Mouse (Mus musculus) lung, embryonic 14.5 days (tissue): ENCODE results near the gene Cntnap2. TPM values are rescaled to one million over a fixed set of nuclear protein-coding genes. Genes with fewer than 3 reads are reported as not detected.
"Not testable (repeated sequence)": the region's sequence is repeated elsewhere in the genome, so short reads cannot be mapped to it uniquely, and the experiment has no call there.

ENCODE experiments used
- ATAC-seq: fragments of 200-750 bp; cut with Nextera tagmentation; 2 replicates; pipeline ENCODE4 v1.8.0; 2017; ENCODE audit warnings: mild to moderate bottlenecking, moderate TSS enrichment, moderate library complexity; ENCODE audit not compliant: insufficient read depth
- DNase-seq: peaks from one replicate; pipeline ENCODE4 v3.0.0-alpha.2; 2015
- H3K27ac ChIP-seq: fragments of 300-500 bp; sonication (generic); 2 replicates; pipeline ENCODE4 v1.5.1; 2014; ENCODE audit warnings: low read depth, mild to moderate bottlenecking, moderate library complexity
- H3K27me3 ChIP-seq: fragments of 300-500 bp; sonication (generic); 2 replicates; pipeline ENCODE4 v1.6.1; 2014; ENCODE audit warnings: low read length, control low read depth; ENCODE audit not compliant: insufficient read depth
- H3K36me3 ChIP-seq: fragments of 300-500 bp; sonication (generic); 2 replicates; pipeline ENCODE4 v1.6.1; 2014; ENCODE audit warnings: control low read depth; ENCODE audit not compliant: insufficient read depth
- H3K4me1 ChIP-seq: fragments of 300-500 bp; sonication (generic); 2 replicates; pipeline ENCODE4 v1.6.1; 2014; ENCODE audit warnings: antibody characterized with exemption, control low read depth; ENCODE audit not compliant: insufficient read depth
- H3K4me2 ChIP-seq: fragments of 300-500 bp; sonication (generic); 2 replicates; pipeline ENCODE4 v1.6.1; 2014; ENCODE audit warnings: mild to moderate bottlenecking
- H3K4me3 ChIP-seq: fragments of 300-500 bp; sonication (generic); 2 replicates; pipeline ENCODE4 v1.5.1; 2014; ENCODE audit warnings: low read depth, low read length
- H3K9ac ChIP-seq: fragments of 300-500 bp; sonication (generic); 2 replicates; pipeline ENCODE4 v1.6.1; 2014
- H3K9me3 ChIP-seq: fragments of 300-500 bp; sonication (generic); 2 replicates; pipeline ENCODE4 v1.6.1; 2016; ENCODE audit warnings: low read depth, low read length, control low read depth
- CTCF ChIP-seq: IDR thresholded peaks from 2 replicates; pipeline ENCODE4 v1.5.1; 2016; ENCODE audit warnings: antibody characterized with exemption, low read depth
- WGBS: fragments of 180-500 bp; shearing (Covaris S2); extraction: QIAGEN DNeasy Blood & Tissue Kit; methylation state at CpG from one replicate; pipeline ENCODE4 v1.1.7; 2014; 5-methylcytosine and 5-hydroxymethylcytosine counted together
- polyA plus RNA-seq: library from polyadenylated mRNA; unstranded; fragments of >200 nt; fragmentation: Nextera tagmentation; extraction: Ambion mirVana; gene quantifications from 2 replicates; pipeline ENCODE4 v1.2.1, GENCODE M21; 2014

Gene Cntnap2
- polyA plus RNA-seq, 1 experiment from 2014 or later: 1.0 TPM

- DNase-seq: peak; percentile 23
- Histone ChIP-seq H3K4me3 (no peak overlapping the region), H3K4me1 (no peaks in the 10 kb centered on the region), H3K27me3 (no peaks in the 10 kb centered on the region), H3K4me2 (no peak overlapping the region), H3K36me3 (no peaks in the 10 kb centered on the region), H3K27ac (no peak overlapping the region), H3K9me3 (no peaks in the 10 kb centered on the region), H3K9ac (no peak overlapping the region)
- TF ChIP-seq CTCF: no peak
- peak; percentile 31; the same call in 1 of the 2 replicates for ATAC-seq
- WGBS: 67% methylated on average over 8 of the region's 8 CpGs
Observed at GRCm38 (mm10) chr6:47272606-47273575, 2213.7 kb downstream of the Cntnap2 start.

DNA sequence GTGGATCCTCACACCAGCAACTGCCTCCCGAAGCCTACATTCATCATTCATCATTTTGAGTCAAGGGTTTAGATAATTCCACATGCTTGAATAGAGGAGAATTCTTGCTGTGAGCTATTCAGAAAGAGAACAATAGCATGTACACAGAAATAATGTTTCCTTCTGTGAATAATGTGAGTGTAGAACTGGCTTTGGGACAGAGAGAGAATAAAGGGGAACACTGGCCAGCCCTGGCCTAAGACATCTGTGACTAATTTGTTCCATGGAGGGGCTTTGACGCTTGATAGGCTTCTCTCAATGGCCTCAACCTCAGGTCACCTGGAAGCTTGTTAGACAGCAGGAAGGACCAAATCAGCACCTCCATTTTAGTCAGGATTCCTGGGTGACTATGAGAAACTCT, 2215.9 kb downstream of the Cntnap2 start:
- Histone ChIP-seq H3K4me1 (no peaks in the 10 kb centered on the region), H3K4me3 (no peak overlapping the region), H3K27ac (no peak overlapping the region), H3K9me3 (no peaks in the 10 kb centered on the region), H3K4me2 (no peak overlapping the region), H3K36me3 (no peaks in the 10 kb centered on the region), H3K9ac (no peak overlapping the region), H3K27me3 (no peaks in the 10 kb centered on the region)
- TF ChIP-seq CTCF: no peak
- DNase-seq (no peak), ATAC-seq (no peak)
- WGBS: 47% methylated on average over 2 of the region's 2 CpGs

GRCm38 (mm10) chr6:47279183-47279582, 2220.0 kb downstream of the Cntnap2 start:
- no peaks in the 10 kb centered on the region for H3K27me3 ChIP-seq
- H3K9ac ChIP-seq: no peak overlapping the region
- H3K4me3 ChIP-seq: no peak overlapping the region
- no peaks in the 10 kb centered on the region for H3K9me3 ChIP-seq
- 56% methylated on average over 1 of the region's 1 CpGs for WGBS
- DNase-seq: no peak
- no peaks in the 10 kb centered on the region for H3K4me1 ChIP-seq
- no peak for TF ChIP-seq CTCF
- H3K4me2 ChIP-seq: no peak overlapping the region
- H3K36me3 ChIP-seq: no peaks in the 10 kb centered on the region
- no peak for ATAC-seq
- H3K27ac ChIP-seq: no peak overlapping the region

DNA sequence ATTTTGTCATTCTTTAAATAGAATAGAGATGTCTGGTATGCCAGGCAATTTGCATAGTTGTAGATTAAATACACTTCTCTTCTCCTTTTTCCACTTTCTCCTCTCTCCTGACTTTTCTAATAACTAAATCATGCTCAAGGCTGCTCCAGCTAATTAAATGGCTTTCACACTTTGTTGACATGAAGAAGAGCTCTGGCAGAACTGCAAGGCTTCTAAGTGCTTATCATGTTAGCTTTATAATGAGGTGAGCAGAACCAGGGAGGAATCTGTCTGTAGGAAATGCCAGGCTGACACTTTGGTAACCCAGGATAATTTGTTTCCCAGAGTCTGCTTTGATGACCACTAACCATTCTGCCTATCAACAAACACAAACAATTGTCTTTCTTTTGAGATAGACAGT, 2222.4 kb downstream of the Cntnap2 start:
- no peak overlapping the region for H3K4me2 ChIP-seq
- peak; percentile 48; the same call in 1 of the 2 replicates for ATAC-seq

GRCm38 (mm10) chr6:47284794-47285193, 2225.6 kb downstream of the Cntnap2 start:
- Histone ChIP-seq H3K4me1 (no peaks in the 10 kb centered on the region), H3K9me3 (no peaks in the 10 kb centered on the region), H3K27ac (no peak overlapping the region), H3K4me2 (no peak overlapping the region), H3K4me3 (no peak overlapping the region), H3K36me3 (no peaks in the 10 kb centered on the region), H3K9ac (no peak overlapping the region), H3K27me3 (no peaks in the 10 kb centered on the region)
- TF ChIP-seq CTCF: peak; percentile 31; the same call in 1 of the 2 replicates
- 65% methylated on average over 2 of the region's 2 CpGs for WGBS
- ATAC-seq (no peak), DNase-seq (no peak)

More for the DNA sequence above, 2222.4 kb downstream of the Cntnap2 start:
- H3K27me3 ChIP-seq: no peaks in the 10 kb centered on the region
- H3K9me3 ChIP-seq: no peaks in the 10 kb centered on the region
- H3K36me3 ChIP-seq: no peaks in the 10 kb centered on the region
- H3K9ac ChIP-seq: no peak overlapping the region
- no peak overlapping the region for H3K27ac ChIP-seq
- H3K4me1 ChIP-seq: no peaks in the 10 kb centered on the region
- H3K4me3 ChIP-seq: no peak overlapping the region
- TF ChIP-seq CTCF: no peak
- DNase-seq: peak; percentile 40

GRCm38 (mm10) chr6:47285742-47286141, 2226.6 kb downstream of the Cntnap2 start:
- 55% methylated on average over 1 of the region's 1 CpGs for WGBS
- H3K4me2 ChIP-seq: no peak overlapping the region
- no peak for TF ChIP-seq CTCF
- no peak overlapping the region for H3K27ac ChIP-seq
- no peak overlapping the region for H3K9ac ChIP-seq
- DNase-seq (no peak), ATAC-seq (no peak)
- H3K4me1 ChIP-seq: no peaks in the 10 kb centered on the region
- H3K27me3 ChIP-seq: no peaks in the 10 kb centered on the region
- H3K4me3 ChIP-seq: no peak overlapping the region
- no peaks in the 10 kb centered on the region for H3K9me3 ChIP-seq
- no peaks in the 10 kb centered on the region for H3K36me3 ChIP-seq

DNA sequence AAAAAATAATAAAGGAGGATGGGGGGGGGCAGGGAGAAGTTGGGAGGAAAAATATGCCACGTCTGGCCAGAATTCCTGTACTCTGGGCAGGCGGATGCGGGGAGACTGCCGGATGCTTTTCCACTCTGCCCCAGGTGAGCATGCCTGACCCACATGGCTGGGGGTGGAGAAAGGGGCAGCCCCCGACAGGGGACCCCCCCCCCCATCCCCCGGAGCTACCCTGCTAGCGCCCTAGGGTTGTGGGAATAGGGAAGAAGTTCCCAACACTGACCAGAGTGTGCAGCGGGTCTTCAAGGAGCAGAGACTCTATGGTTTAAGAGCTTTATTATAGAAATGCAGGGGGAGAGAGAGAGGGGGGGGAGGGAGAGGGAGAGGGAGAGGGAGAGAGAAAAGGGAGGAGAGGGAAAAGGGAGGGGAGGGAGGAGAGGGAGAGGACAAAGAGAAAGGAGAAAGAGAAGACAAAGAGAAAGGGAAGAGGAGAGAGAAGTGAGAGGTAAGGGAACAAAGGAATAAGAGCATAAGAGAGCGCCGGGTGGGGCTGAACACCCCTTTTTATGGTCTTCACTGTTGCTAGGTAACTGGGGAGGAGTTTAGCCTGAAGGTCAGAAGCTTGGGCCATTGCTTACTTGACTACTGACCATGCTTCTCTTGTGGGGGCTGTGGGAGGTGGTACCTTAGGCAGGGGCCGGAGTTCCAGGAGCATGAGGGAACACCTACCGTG, 2227.2 kb downstream of the Cntnap2 start:
- not testable (repeated sequence) for H3K4me1 ChIP-seq, H3K4me2 ChIP-seq

More for the DNA sequence above, 2227.2 kb downstream of the Cntnap2 start:
- H3K4me3 ChIP-seq, H3K9me3 ChIP-seq, H3K36me3 ChIP-seq, ATAC-seq, DNase-seq, H3K27me3 ChIP-seq, H3K27ac ChIP-seq, H3K9ac ChIP-seq: not testable (repeated sequence)
- WGBS: 54% methylated on average over 12 of the region's 12 CpGs
